Mouse (Mus musculus) neural tube, embryonic 15.5 days (tissue): ENCODE results near the gene Tex33. TPM values are rescaled to one million over a fixed set of nuclear protein-coding genes. Genes with fewer than 3 reads are reported as not detected.

Experiments
- ATAC-seq: fragments of 200-750 bp; cut with Nextera tagmentation; 2 replicates; pipeline ENCODE4 v1.8.0; 2017; ENCODE audit warnings: mild to moderate bottlenecking, moderate TSS enrichment, moderate library complexity; ENCODE audit not compliant: low FRiP score
- H3K27ac ChIP-seq: fragments of 300-500 bp; sonication (generic); replicated peaks from 2 replicates; pipeline ENCODE4 v1.5.1; 2015; ENCODE audit warnings: mild to moderate bottlenecking, inconsistent platforms
- H3K27me3 ChIP-seq: fragments of 300-500 bp; sonication (generic); replicated peaks from 2 replicates; pipeline ENCODE4 v1.6.1; 2015; ENCODE audit warnings: inconsistent platforms
- H3K36me3 ChIP-seq: fragments of 300-500 bp; sonication (generic); 2 replicates; pipeline ENCODE4 v1.6.1; 2015; ENCODE audit warnings: inconsistent platforms
- H3K4me1 ChIP-seq: fragments of 300-500 bp; sonication (generic); 2 replicates; pipeline ENCODE4 v1.6.1; 2015; ENCODE audit warnings: inconsistent platforms
- H3K4me2 ChIP-seq: fragments of 300-500 bp; sonication (generic); 2 replicates; pipeline ENCODE4 v1.6.1; 2015; ENCODE audit warnings: inconsistent platforms, mild to moderate bottlenecking, moderate library complexity
- H3K4me3 ChIP-seq: fragments of 300-500 bp; sonication (generic); replicated peaks from 2 replicates; pipeline ENCODE4 v1.5.1; 2015; ENCODE audit warnings: mild to moderate bottlenecking, inconsistent platforms
- H3K9ac ChIP-seq: fragments of 300-500 bp; sonication (generic); replicated peaks from 2 replicates; pipeline ENCODE4 v1.6.1; 2015; ENCODE audit warnings: mild to moderate bottlenecking, inconsistent platforms
- H3K9me3 ChIP-seq: fragments of 300-500 bp; sonication (generic); replicated peaks from 2 replicates; pipeline ENCODE4 v1.6.1; 2016; ENCODE audit warnings: inconsistent platforms
- WGBS: fragments of 180-500 bp; shearing (Covaris S2); methylation state at CpG from one replicate; pipeline ENCODE4 v1.1.7; 2015; ENCODE audit warnings: mixed read lengths; 5-methylcytosine and 5-hydroxymethylcytosine counted together
- polyA plus RNA-seq: library from polyadenylated mRNA; unstranded; fragments of >200 nt; fragmentation: Nextera tagmentation; extraction: Ambion mirVana; gene quantifications from 2 replicates; pipeline ENCODE4 v1.2.1, GENCODE M21; 2015

Gene Tex33
- not detected in 2 replicates for polyA plus RNA-seq

DNA sequence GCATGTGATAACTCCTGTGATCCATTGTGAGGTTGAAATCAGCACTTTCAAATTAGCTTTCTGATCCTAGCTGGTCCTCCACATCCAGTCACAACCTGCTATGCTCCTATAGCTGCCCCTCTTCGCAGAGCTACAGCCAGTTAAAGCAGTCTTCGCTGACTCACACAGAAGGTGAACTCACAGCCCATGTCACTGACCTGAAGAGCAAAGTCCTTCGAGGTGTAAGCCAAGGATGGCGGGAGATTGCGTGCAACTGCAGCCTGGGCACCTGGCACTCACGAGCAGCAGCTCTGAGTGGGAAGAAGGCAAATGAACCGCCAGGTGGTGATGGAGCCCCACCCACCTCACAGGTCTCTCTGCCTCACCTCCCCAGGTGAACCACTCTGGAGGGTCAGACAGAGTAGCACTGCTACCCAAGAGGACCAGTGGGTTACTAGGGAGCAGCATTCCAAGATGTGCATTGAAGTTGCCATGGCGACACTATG is at the start of gene Tex33:
Tex33 (minus strand) TSS at position 435 of the 485 bp plus-strand sequence.
- Histone ChIP-seq H3K27ac (no peak within 1 kb of the TSS), H3K4me3 (no peak within 1 kb of the TSS), H3K9me3 (no peaks in the 10 kb centered on the region), H3K4me1 (no peaks in the 10 kb centered on the region), H3K36me3 (no peaks in the 10 kb centered on the region), H3K9ac (no peak within 1 kb of the TSS), H3K4me2 (no peak within 1 kb of the TSS), H3K27me3 (no peaks in the 10 kb centered on the region)
- no peak for ATAC-seq
- 86% methylated on average over 8 of the region's 8 CpGs for WGBS

DNA sequence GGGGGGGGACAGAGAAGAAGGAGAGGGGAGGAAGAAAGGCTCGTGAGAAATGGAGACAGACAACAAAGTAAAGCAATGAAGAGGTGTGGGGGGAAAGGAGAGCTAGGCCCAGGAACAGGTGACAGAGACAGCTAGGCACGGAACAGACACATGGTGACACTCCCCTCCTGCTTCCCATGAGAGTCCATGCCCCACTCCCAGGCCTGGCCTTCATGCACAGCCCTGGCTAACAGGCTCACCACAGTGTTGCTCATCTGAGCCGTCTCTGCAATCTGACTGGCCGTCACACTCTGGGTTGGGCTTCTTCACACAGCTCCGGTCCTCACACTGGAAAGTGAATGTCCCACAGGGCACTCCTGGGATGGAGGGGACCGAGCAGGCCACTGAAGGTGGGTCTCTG is 48.1 kb upstream of the Tex33 start:
- Histone ChIP-seq H3K27ac (no peak overlapping the region), H3K4me1 (peaks cover 10% of the 10 kb centered on the region), H3K4me2 (no peak overlapping the region), H3K9ac (no peak overlapping the region), H3K27me3 (no peaks in the 10 kb centered on the region), H3K9me3 (no peaks in the 10 kb centered on the region), H3K4me3 (no peak overlapping the region), H3K36me3 (no peaks in the 10 kb centered on the region)
- ATAC-seq: no peak
- 54% methylated on average over 6 of the region's 6 CpGs for WGBS

DNA sequence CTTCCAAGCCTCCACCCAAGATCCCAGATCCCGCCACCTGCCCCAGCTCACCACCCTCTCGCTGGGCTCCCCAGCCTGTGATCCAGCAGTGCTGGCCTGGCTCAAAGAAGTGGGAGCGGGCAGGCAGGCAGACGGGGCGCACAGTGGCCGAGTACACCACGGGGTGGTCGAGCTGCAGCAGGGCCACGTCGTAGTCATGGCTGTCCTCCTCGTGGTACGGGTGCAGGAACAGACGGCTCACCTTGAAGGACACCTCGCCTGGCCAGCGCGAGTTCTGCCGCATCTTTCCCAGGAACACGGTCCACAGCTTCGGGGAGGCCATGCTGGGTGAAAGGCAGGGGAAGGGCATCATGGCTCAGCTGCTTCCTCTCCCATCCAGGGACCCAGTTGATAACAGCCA is 46.5 kb upstream of the Tex33 start:
- 0 out of 2 replicates have a peak, but pooled peaks cover 4% of the 10 kb centered on the region for H3K36me3 ChIP-seq
- no peak overlapping the region for H3K4me2 ChIP-seq
- H3K9me3 ChIP-seq: no peaks in the 10 kb centered on the region
- WGBS: 91% methylated on average over 19 of the region's 19 CpGs
- H3K4me3 ChIP-seq: no peak overlapping the region
- no peak for ATAC-seq
- H3K4me1 ChIP-seq: peaks cover 8% of the 10 kb centered on the region
- no peak overlapping the region for H3K9ac ChIP-seq
- H3K27me3 ChIP-seq: no peaks in the 10 kb centered on the region
- no peak overlapping the region for H3K27ac ChIP-seq

DNA sequence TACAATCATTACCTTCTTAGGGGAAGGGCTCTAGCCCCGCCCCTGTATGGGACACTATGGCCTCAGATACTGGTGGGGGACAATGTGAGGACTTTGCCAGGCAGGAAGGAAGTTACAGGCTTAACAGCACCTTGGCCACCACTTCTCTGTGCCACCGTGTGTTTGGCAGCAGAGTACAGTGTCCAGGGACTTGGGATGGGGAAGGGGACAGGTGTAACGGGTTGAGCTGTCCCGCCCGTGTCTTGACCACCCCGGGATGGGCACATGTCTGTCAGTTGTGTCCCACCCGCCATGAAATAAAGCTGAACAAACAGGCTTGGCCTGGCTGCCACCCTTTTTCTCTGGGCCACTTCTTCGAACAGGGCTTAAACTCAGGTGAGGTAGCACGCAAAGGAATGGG is 43.3 kb upstream of the Tex33 start:
- Histone ChIP-seq H3K27me3 (no peaks in the 10 kb centered on the region), H3K4me2 (no peak overlapping the region), H3K4me1 (peaks cover 26% of the 10 kb centered on the region), H3K4me3 (no peak overlapping the region), H3K36me3 (peaks cover 18% of the 10 kb centered on the region), H3K9ac (no peak overlapping the region), H3K9me3 (no peaks in the 10 kb centered on the region), H3K27ac (0 out of 2 replicates have a peak overlapping the region, but pooled peaks have one; percentile 18)
- 71% methylated on average over 9 of the region's 9 CpGs for WGBS
- ATAC-seq: no peak

DNA sequence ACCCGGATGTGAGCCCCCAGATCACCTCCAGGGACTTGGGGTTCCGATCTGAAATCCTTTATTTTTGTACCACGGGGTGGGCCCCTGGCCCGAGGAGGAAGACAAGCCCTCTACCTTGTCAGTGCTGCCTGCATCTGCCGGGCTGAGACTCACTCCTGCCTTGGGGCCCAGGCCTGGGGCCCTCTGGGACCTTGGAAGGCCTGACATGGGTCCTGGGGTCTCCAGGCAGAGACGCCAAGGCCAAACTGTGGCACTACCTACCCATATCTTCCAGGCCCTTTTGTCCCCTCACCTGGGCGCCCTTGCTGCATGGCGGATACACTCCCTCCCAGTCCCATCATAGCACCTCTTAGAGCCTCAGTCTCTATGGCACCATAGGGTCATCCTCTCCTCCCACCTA is 42.8 kb upstream of the Tex33 start:
- no peak for ATAC-seq
- no peak overlapping the region for H3K9ac ChIP-seq
- H3K36me3 ChIP-seq: peaks cover 22% of the 10 kb centered on the region
- no peaks in the 10 kb centered on the region for H3K27me3 ChIP-seq
- WGBS: 61% methylated on average over 8 of the region's 8 CpGs
- H3K9me3 ChIP-seq: no peaks in the 10 kb centered on the region
- H3K27ac ChIP-seq: no peak overlapping the region
- H3K4me1 ChIP-seq: peaks cover 26% of the 10 kb centered on the region
- no peak overlapping the region for H3K4me3 ChIP-seq
- H3K4me2 ChIP-seq: no peak overlapping the region

DNA sequence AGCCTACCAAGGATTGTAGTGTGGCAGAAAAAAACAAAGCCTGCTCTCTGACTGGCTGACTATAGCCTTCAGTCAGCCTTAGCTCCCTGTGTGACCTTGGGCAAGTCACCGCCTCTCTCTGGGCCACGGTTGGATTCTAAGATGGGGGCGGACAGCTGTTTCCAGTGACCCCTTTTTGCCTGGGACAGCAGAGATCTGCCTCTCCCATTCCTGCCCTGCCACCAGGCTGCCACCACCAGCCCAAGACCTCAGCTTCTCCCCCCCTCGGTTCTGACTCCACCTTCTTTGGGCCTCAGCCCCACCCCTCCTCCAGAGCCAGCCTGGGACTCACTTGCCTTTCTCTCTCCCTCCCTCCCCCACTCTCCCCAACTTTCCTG is 42.3 kb upstream of the Tex33 start:
- Histone ChIP-seq H3K4me1 (peaks cover 26% of the 10 kb centered on the region), H3K27me3 (no peaks in the 10 kb centered on the region), H3K4me2 (no peak overlapping the region), H3K27ac (no peak overlapping the region), H3K9ac (no peak overlapping the region), H3K4me3 (no peak overlapping the region), H3K36me3 (peaks cover 27% of the 10 kb centered on the region), H3K9me3 (no peaks in the 10 kb centered on the region)
- no peak for ATAC-seq
- WGBS: 39% methylated on average over 4 of the region's 4 CpGs

DNA sequence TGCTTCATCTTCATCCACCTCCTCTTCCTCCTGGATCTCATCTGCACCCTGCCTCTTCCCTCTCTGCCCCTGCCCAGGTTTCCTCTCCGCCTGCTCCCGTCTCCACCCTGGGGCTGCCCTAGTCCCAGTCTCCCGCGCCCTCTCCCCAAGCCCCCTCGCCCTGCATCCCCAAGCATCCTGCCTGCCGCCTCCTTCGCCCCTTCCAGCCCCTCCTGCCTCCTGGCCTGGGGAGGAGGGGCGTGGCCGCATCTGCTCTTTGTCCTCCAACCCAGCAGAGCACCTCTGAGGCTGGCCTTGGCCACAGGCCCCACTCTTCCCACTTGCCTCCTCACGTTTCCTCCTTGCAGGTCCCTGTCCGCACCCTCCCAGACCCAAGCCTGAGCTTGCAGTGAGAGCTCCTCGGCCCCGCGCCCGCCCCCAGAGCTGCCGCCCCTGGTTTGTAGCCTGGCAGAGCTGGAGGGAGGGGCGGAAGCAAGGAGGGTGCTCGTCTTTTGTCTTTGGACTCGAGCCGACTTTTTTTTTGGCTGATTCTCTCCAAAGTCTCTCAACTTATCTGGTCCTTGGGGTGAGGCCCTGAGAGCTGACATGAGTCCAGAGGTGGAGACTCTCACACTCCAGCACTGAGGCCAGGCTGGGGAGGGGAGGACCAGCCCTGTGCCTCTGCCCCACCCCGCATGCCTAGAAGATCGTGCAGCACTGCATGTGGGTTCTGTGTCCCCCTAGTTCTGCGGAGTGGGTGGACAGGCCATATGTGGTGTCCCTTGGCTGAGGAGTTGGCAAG is 41.7 kb upstream of the Tex33 start:
- peak overlapping the region; percentile 20; the same call in 1 of the 2 replicates for H3K4me3 ChIP-seq
- peak overlapping the region; percentile 19; the same call in 1 of the 2 replicates for H3K27ac ChIP-seq
- H3K36me3 ChIP-seq: peaks cover 31% of the 10 kb centered on the region
- 0 out of 2 replicates have a peak, but pooled peaks have one; percentile 6 for ATAC-seq
- WGBS: 20% methylated on average over 23 of the region's 23 CpGs
- H3K27me3 ChIP-seq: no peaks in the 10 kb centered on the region
- H3K9me3 ChIP-seq: no peaks in the 10 kb centered on the region
- H3K4me2 ChIP-seq: peak overlapping the region; percentile 53
- peaks cover 26% of the 10 kb centered on the region for H3K4me1 ChIP-seq
- no peak overlapping the region for H3K9ac ChIP-seq

DNA sequence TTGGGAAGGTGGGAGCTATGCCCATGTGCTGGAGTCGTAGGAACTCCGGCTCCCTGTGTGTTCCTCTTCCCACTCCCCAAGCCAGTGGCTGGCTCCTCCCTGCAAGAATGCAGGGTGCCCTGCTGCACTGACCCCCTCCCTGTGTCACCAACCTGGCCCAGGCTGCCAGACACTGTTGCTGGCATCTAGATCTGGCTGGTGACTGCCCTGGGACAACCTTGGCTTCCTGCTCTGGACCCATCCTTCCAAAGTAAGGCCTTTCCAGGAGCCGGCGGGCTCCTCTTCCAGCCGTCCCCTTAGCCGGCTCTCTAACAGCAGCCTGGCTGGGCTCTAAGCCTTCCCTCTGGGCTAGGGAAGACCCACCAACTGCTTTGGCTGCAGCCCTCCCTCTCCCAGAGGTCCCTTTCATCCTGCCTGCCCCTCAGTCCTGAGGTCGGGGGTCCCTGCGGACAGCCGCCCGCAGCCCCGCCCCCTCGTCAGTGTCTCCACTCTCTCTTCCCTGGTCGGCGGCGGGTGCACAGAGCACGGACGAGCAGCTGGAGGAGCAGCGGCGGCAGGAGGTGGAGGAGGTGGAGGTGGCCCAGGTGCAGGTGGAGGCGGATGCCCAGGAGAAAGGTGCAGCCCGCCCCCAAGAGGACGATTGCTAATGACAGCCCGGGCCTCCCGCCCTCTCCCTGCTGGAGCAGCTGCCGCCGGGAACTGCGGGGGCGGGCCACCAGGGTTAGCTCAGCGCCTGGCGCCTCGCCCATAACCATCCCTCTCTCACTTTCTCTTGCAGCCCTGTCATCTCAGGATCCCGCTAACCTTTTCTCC is 40.9 kb upstream of the Tex33 start:
- peak overlapping the region; percentile 19 for H3K27ac ChIP-seq
- WGBS: 11% methylated on average over 31 of the region's 32 CpGs
- H3K9ac ChIP-seq: peak overlapping the region; percentile 34
- no peaks in the 10 kb centered on the region for H3K9me3 ChIP-seq
- peak overlapping the region; percentile 53 for H3K4me2 ChIP-seq
- peak; percentile 27; the same call in 1 of the 2 replicates for ATAC-seq
- H3K36me3 ChIP-seq: peaks cover 38% of the 10 kb centered on the region
- H3K4me3 ChIP-seq: peak overlapping the region; percentile 20
- no peaks in the 10 kb centered on the region for H3K27me3 ChIP-seq
- H3K4me1 ChIP-seq: peaks cover 28% of the 10 kb centered on the region

DNA sequence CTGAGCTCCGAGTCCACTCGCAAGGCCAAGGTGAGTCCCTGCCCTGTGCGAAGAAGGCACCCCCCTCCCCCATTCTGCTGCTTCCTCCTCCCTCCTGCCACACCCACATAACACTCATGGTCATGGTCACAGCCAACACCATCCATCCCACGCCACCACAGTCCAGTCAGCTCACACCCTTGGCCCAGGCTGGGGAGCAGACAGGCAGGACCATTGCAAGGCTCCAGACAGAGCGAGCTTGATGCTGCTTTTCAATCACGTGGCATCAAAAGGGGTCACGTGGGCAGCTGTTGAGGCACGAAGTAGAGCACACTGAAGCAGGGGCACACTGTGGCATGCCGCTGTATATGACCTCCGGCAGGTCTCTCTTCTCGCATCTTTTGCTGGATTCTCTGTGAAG is 40.0 kb upstream of the Tex33 start:
- peaks cover 36% of the 10 kb centered on the region for H3K4me1 ChIP-seq
- peaks cover 45% of the 10 kb centered on the region for H3K36me3 ChIP-seq
- no peaks in the 10 kb centered on the region for H3K27me3 ChIP-seq
- WGBS: 74% methylated on average over 11 of the region's 11 CpGs
- no peaks in the 10 kb centered on the region for H3K9me3 ChIP-seq
- no peak overlapping the region for H3K4me3 ChIP-seq
- no peak overlapping the region for H3K9ac ChIP-seq
- no peak for ATAC-seq
- no peak overlapping the region for H3K4me2 ChIP-seq
- no peak overlapping the region for H3K27ac ChIP-seq

DNA sequence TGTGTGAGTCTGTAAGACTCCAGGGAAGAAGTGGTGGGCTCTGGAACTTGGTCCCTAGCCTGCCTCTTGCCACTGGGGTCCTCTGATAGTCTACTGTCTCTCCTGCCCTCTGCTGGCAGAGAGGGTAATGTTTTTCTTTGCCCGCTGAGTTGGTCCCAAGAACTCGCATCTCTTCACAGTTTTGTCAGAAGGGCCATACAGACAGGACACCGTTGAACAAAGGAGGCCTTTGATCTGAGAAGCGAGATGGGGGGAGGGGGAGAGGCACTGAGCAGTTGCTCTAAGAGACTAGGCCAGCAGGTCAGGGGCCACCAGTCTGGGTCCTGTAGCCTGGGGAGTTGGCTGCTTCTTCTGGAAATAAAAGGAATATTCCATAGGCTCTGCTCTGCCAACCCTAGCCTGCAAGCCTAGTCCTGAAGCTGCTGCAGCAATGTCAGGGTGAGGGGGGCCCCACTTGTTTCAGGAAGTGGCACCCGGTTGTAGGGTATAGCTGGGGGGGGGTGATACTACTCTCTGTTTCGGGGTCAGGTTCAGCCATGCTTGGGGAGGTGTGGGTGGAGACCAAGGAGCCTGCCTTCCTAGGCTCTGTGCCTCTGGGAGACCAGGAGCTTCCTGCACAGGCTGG is 39.3 kb upstream of the Tex33 start:
- ATAC-seq: no peak
- Histone ChIP-seq H3K36me3 (peaks cover 48% of the 10 kb centered on the region), H3K9me3 (no peaks in the 10 kb centered on the region), H3K4me2 (no peak overlapping the region), H3K4me1 (peaks cover 43% of the 10 kb centered on the region), H3K4me3 (no peak overlapping the region), H3K27ac (no peak overlapping the region), H3K9ac (no peak overlapping the region), H3K27me3 (no peaks in the 10 kb centered on the region)
- 30% methylated on average over 6 of the region's 6 CpGs for WGBS

DNA sequence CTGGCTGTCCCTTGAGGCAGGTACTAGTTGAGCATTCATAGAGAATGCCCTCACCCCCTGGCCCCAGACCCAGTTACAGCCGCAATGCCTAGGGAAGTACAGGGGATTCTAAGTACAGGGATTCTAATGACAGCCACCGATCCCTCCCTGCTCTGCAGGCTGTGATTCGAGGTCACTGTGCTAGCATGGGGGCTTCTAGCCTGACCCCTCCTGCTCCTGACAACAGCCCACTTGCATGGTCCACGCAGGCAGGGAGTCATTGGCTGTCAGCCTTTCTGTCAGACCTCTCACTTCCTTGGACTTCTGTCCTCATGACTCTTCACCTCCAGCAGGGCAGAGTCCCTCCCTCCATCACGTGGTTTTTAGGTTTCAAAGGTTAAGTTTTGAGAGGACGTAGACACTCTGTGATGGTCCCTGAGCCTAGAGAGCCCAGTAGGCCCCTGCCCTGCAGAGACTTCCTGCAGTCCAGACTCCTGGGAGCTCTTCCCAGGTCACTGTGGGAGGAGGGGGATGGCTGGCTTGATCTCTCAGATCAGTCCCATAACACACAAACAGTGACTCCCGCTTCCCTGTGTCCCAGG is 35.9 kb upstream of the Tex33 start:
- 81% methylated on average over 7 of the region's 7 CpGs for WGBS
- Histone ChIP-seq H3K4me2 (no peak overlapping the region), H3K36me3 (peaks cover 43% of the 10 kb centered on the region), H3K4me1 (peaks cover 45% of the 10 kb centered on the region), H3K4me3 (no peak overlapping the region), H3K27me3 (no peaks in the 10 kb centered on the region), H3K9ac (no peak overlapping the region), H3K9me3 (no peaks in the 10 kb centered on the region), H3K27ac (no peak overlapping the region)
- no peak for ATAC-seq
